Mouse (Mus musculus) heart, postnatal 10 days (tissue): ENCODE data around the gene Itpripl2. TPM values are rescaled to one million over a fixed set of nuclear protein-coding genes. Genes with fewer than 3 reads are reported as not detected.

Experiments used
- DNase-seq, 2 experiments: peaks; one replicate each; pipeline ENCODE4 v3.0.0; 2021
- intact Hi-C: fragments of 180-260 bp; cut with DNase I; formaldehyde crosslinking; loops from one replicate; pipeline ENCODE4 v1.15.1; 2025
- total RNA-seq, 2 experiments: library from RNA; stranded (reverse); gene quantifications; 2 replicates each; pipeline ENCODE4 v1.2.3; 2021

The Itpripl2 gene
- total RNA-seq, 2 experiments from 2014 or later = 48.3 to 49.2 TPM

DNA sequence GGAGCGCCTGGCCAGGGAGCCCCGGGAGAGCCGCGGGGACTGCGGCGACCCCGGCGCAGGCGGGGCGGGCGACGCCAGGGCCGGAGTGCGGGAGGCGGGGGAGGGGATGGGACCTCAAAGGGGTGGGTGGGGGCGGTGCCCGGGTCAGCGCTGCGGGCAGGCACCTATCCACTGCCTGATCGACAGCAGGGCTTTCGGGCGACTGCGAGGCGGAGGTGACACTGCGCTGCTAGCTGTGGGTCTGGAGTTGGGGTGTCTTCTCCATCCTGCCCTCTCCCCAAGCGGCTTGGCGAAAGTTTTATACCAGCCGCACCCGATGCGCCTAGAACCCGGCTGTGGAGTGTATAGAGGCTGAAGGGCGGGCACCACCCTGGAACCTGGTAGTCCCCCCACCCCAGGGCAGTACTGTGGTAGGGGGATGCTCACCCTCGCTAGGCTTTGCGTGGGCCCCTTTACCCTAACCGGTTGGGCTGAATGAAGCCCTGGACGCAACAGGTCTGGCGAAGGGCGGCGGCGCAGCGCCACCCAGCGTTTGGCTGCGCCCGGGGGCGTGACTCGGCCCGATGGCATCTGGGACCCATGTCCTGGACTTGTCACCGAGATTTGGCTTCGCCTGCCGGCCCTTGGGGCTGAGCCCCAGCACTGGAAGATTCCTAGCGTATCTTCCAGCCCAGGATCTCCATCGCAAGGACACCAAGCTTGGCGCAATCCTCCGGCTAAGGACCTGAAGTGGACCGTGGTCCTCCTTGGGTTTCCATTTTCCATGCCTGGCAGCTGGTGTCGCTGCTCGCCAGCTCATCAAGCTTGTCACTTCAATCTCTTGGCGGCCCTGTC, 43.4 kb downstream of the Itpripl2 start, which contains the start of gene Syt17:
TSS of gene Syt17 (minus strand) at position 89 of the 834 bp plus-strand sequence.
- DNase-seq = peak; percentile 79 to 84
- intact Hi-C loops = loop anchor here (1.0 to 2.0 kb wide), 4 partner anchors 70 to 241 kb away; no protein-coding TSS in a partner anchor

DNA sequence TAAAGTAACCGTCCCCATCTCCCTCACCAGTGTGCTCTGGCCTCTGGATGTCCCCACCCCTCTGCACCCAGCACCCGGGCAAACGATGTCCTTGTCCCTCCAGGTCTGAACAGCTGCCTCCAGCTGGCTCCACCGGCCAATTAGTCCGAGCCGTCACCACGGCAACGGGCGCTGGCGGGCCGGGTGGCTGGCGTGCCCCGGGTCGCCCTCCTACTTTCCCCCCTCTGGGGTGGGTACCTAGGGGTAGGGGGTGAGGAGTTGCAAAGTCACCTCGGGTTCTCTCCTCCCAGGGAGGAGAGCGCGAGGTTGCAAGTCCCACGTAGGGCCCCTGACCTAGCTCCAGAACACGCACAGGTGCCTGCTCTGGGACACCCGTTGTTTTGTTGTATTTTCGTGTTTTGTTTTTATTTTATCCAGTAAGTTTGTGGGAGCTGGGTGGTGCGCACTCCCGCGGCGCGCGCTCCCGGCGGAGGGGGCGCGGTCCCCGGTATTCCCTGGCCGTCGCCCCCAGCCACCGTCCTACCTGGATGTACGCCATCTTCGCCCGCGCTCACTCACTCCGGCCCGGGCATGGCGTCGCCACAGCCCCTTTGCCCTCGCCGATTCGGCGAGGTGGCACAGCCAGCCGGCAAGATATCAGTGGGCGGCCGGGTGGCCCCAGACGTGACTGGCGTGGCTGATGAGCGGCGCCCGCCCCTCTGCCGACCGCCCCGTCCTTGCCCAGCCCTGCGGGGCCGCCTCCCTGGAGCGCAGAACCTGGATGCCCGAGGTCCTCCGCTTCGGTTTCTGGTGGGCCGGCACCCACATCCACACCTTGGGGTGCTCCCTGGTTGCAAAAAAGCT, 44.3 kb downstream of the Itpripl2 start:
- intact Hi-C loops = loop anchor here (1.0 to 2.0 kb wide), 4 partner anchors 71 to 242 kb away; no protein-coding TSS in a partner anchor
- peak; percentile 58 to 73 for DNase-seq

- DNase-seq = peak in 1 of 2 experiments; percentile 35
- intact Hi-C loops = no loop called here
Observed at GRCm38 (mm10) chr7:118443895-118444485, 47.8 kb downstream of the Itpripl2 start.

GRCm38 (mm10) chr7:118443371-118443770, 48.4 kb downstream of the Itpripl2 start:
- no peak for DNase-seq
- intact Hi-C loops = no loop called here

- intact Hi-C loops = no loop called here
- peak; percentile 48 to 49 for DNase-seq
Observed at GRCm38 (mm10) chr7:118441535-118441934, 50.2 kb downstream of the Itpripl2 start.

DNA sequence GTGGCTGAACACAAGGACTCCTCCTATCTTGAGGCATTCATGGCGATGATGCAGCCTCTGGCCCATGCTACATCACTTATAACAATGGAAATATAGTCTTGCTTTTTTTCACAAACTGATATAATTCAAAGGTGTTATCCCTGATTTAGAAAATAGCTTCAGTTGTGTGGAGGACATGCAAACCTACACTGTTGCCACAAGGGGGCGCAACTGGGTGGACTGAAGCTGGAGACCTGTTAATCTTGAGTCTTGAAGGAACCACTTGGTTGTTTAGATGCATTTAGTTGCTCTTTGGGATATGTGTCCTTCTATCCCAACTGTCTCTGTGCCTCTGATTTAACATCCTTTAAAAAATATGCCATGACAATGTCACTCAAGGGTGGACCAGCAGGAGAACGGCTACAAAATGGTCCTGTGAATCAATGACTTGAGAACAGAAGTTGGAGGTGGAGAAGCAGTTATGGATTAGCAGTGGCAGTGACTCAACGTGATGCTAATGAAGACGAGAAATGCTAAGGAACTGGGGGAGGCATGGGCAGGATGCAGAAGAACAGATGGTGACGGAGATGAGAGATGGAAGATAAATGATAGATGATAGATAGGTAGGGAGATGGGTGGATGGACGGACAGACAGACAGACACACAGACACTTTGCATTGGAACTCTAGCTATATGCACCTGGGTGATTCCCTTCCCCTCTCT, 54.5 kb downstream of the Itpripl2 start:
- intact Hi-C loops = no loop called here
- DNase-seq = peak in 1 of 2 experiments; percentile 61

Other genes starting within 250 kb of the Itpripl2 start
- 10 to 100 TPM; 52.3 to 57.2 TPM for gene Smg1, start 248.3 kb downstream of the Itpripl2 start, total RNA-seq
- 1 to 10 TPM; 1.9 to 2.2 TPM for gene Syt17, start 43.8 kb downstream of the Itpripl2 start, total RNA-seq
- gene Coq7, start 41.4 kb upstream of the Itpripl2 start, total RNA-seq = 100 to 1,000 TPM; 103 to 108 TPM
- 1 to 10 TPM; 9.4 TPM for gene Tmc7, start 92.8 kb upstream of the Itpripl2 start, total RNA-seq
- gene Tmc5, start 105.3 kb upstream of the Itpripl2 start, total RNA-seq = 1 to 10 TPM in 1 of 2 experiments, under 1 TPM in 1; 0.89 to 1.2 TPM
- 10 to 100 TPM; 30.0 to 38.2 TPM for gene Gde1, start 213.8 kb upstream of the Itpripl2 start, total RNA-seq
- gene Ccp110, start 220.6 kb upstream of the Itpripl2 start, total RNA-seq = 1 to 10 TPM; 4.1 to 4.8 TPM
- 10 to 100 TPM; 29.6 to 33.3 TPM for gene Vps35l, start 248.3 kb upstream of the Itpripl2 start, total RNA-seq